Mouse (Mus musculus): ENCODE results near the gene Gm45717. TPM values are rescaled to one million over a fixed set of nuclear protein-coding genes. Genes with fewer than 3 reads are reported as not detected.

Gm45717 gene
- polyA plus RNA-seq, 1 experiment from 2014 or later = not detected

GRCm38 (mm10) chr7:140914031-140914690, 41.6 kb downstream of the Gm45717 start:
- H3K27me3 ChIP-seq (ENCODE audit: control insufficient read depth, insufficient read depth, low read length) = no peaks in the 10 kb centered on the region
- H3K9me3 ChIP-seq (replicated peaks; ENCODE audit: control insufficient read depth, low read length) = no peaks in the 10 kb centered on the region
- H3K4me3 ChIP-seq (ENCODE audit: low read depth, low read length) = no peak overlapping the region
- ATAC-seq (replicated peaks; ENCODE audit: insufficient number of reproducible peaks, low FRiP score, low TSS enrichment, low read depth) (no peak), DNase-seq (ENCODE audit: low spot score) (no peak)
- no peaks in the 10 kb centered on the region for H3K36me3 ChIP-seq (replicated peaks; ENCODE audit: control insufficient read depth, insufficient read depth, low read depth, low read length)
- H3K4me2 ChIP-seq (ENCODE audit: low read depth, low read length) = no peak overlapping the region
- 84% methylated on average over 8 of the region's 8 CpGs for WGBS
- H3K9ac ChIP-seq (replicated peaks; ENCODE audit: low read length) = no peak overlapping the region
- no peak overlapping the region for H3K27ac ChIP-seq (replicated peaks; ENCODE audit: low read depth, low read length)
- no peaks in the 10 kb centered on the region for H3K4me1 ChIP-seq (ENCODE audit: control insufficient read depth, insufficient read depth, low read length)

GRCm38 (mm10) chr7:140912846-140913482, 42.8 kb downstream of the Gm45717 start:
- H3K36me3 ChIP-seq (replicated peaks; ENCODE audit: control insufficient read depth, insufficient read depth, low read depth, low read length) = no peaks in the 10 kb centered on the region
- H3K4me2 ChIP-seq (ENCODE audit: low read depth, low read length) = no peak overlapping the region
- H3K9me3 ChIP-seq (replicated peaks; ENCODE audit: control insufficient read depth, low read length) = no peaks in the 10 kb centered on the region
- 64% methylated on average over 5 of the region's 5 CpGs for WGBS
- ATAC-seq (replicated peaks; ENCODE audit: insufficient number of reproducible peaks, low FRiP score, low TSS enrichment, low read depth) (no peak), DNase-seq (ENCODE audit: low spot score) (no peak)
- no peak overlapping the region for H3K9ac ChIP-seq (replicated peaks; ENCODE audit: low read length)
- no peaks in the 10 kb centered on the region for H3K27me3 ChIP-seq (ENCODE audit: control insufficient read depth, insufficient read depth, low read length)
- no peak overlapping the region for H3K4me3 ChIP-seq (ENCODE audit: low read depth, low read length)
- no peak overlapping the region for H3K27ac ChIP-seq (replicated peaks; ENCODE audit: low read depth, low read length)
- no peaks in the 10 kb centered on the region; the same call in 1 of the 2 replicates for H3K4me1 ChIP-seq (ENCODE audit: control insufficient read depth, insufficient read depth, low read length)

- WGBS = 77% methylated on average over 3 of the region's 3 CpGs
- Histone ChIP-seq H3K9me3 (replicated peaks; ENCODE audit: control insufficient read depth, low read length) (no peaks in the 10 kb centered on the region), H3K36me3 (replicated peaks; ENCODE audit: control insufficient read depth, insufficient read depth, low read depth, low read length) (no peaks in the 10 kb centered on the region), H3K4me1 (ENCODE audit: control insufficient read depth, insufficient read depth, low read length) (no peaks in the 10 kb centered on the region; the same call in 1 of the 2 replicates), H3K9ac (replicated peaks; ENCODE audit: low read length) (no peak overlapping the region), H3K4me2 (ENCODE audit: low read depth, low read length) (no peak overlapping the region), H3K27ac (replicated peaks; ENCODE audit: low read depth, low read length) (no peak overlapping the region), H3K27me3 (ENCODE audit: control insufficient read depth, insufficient read depth, low read length) (no peaks in the 10 kb centered on the region), H3K4me3 (ENCODE audit: low read depth, low read length) (no peak overlapping the region)
- ATAC-seq (replicated peaks; ENCODE audit: insufficient number of reproducible peaks, low FRiP score, low TSS enrichment, low read depth) (no peak), DNase-seq (ENCODE audit: low spot score) (no peak)
Observed at GRCm38 (mm10) chr7:140912293-140912692, 43.4 kb downstream of the Gm45717 start.

GRCm38 (mm10) chr7:140908634-140909107, 47.1 kb downstream of the Gm45717 start:
- no peaks in the 10 kb centered on the region for H3K9me3 ChIP-seq (replicated peaks; ENCODE audit: control insufficient read depth, low read length)
- no peaks in the 10 kb centered on the region for H3K27me3 ChIP-seq (ENCODE audit: control insufficient read depth, insufficient read depth, low read length)
- no peak overlapping the region for H3K27ac ChIP-seq (replicated peaks; ENCODE audit: low read depth, low read length)
- H3K36me3 ChIP-seq (replicated peaks; ENCODE audit: control insufficient read depth, insufficient read depth, low read depth, low read length) = no peaks in the 10 kb centered on the region
- DNase-seq (ENCODE audit: low spot score) (peak; percentile 92), ATAC-seq (replicated peaks; ENCODE audit: insufficient number of reproducible peaks, low FRiP score, low TSS enrichment, low read depth) (peak; percentile 82)
- H3K4me3 ChIP-seq (ENCODE audit: low read depth, low read length) = peak overlapping the region; percentile 34
- under 1% methylated on average over 19 of the region's 19 CpGs for WGBS
- H3K4me1 ChIP-seq (ENCODE audit: control insufficient read depth, insufficient read depth, low read length) = no peaks in the 10 kb centered on the region; the same call in 1 of the 2 replicates
- H3K4me2 ChIP-seq (ENCODE audit: low read depth, low read length) = peak overlapping the region; percentile 74
- peak overlapping the region; percentile 47; the same call in 1 of the 2 replicates for H3K9ac ChIP-seq (replicated peaks; ENCODE audit: low read length)

GRCm38 (mm10) chr7:140908181-140908580, 47.6 kb downstream of the Gm45717 start:
- ATAC-seq (replicated peaks; ENCODE audit: insufficient number of reproducible peaks, low FRiP score, low TSS enrichment, low read depth) (no peak), DNase-seq (ENCODE audit: low spot score) (no peak)
- Histone ChIP-seq H3K36me3 (replicated peaks; ENCODE audit: control insufficient read depth, insufficient read depth, low read depth, low read length) (no peaks in the 10 kb centered on the region), H3K27ac (replicated peaks; ENCODE audit: low read depth, low read length) (no peak overlapping the region), H3K4me3 (ENCODE audit: low read depth, low read length) (no peak overlapping the region), H3K4me1 (ENCODE audit: control insufficient read depth, insufficient read depth, low read length) (no peaks in the 10 kb centered on the region; the same call in 1 of the 2 replicates), H3K4me2 (ENCODE audit: low read depth, low read length) (no peak overlapping the region), H3K27me3 (ENCODE audit: control insufficient read depth, insufficient read depth, low read length) (no peaks in the 10 kb centered on the region), H3K9ac (replicated peaks; ENCODE audit: low read length) (no peak overlapping the region; the same call in 1 of the 2 replicates), H3K9me3 (replicated peaks; ENCODE audit: control insufficient read depth, low read length) (no peaks in the 10 kb centered on the region)
- WGBS = 48% methylated on average over 7 of the region's 7 CpGs

GRCm38 (mm10) chr7:140907697-140908096, 48.0 kb downstream of the Gm45717 start:
- DNase-seq (ENCODE audit: low spot score) = no peak
- no peaks in the 10 kb centered on the region; the same call in 1 of the 2 replicates for H3K4me1 ChIP-seq (ENCODE audit: control insufficient read depth, insufficient read depth, low read length)
- H3K36me3 ChIP-seq (replicated peaks; ENCODE audit: control insufficient read depth, insufficient read depth, low read depth, low read length) = no peaks in the 10 kb centered on the region
- no peak overlapping the region for H3K27ac ChIP-seq (replicated peaks; ENCODE audit: low read depth, low read length)
- no peak for ATAC-seq (replicated peaks; ENCODE audit: insufficient number of reproducible peaks, low FRiP score, low TSS enrichment, low read depth)
- no peak overlapping the region for H3K4me2 ChIP-seq (ENCODE audit: low read depth, low read length)
- H3K9me3 ChIP-seq (replicated peaks; ENCODE audit: control insufficient read depth, low read length) = no peaks in the 10 kb centered on the region
- no peak overlapping the region for H3K4me3 ChIP-seq (ENCODE audit: low read depth, low read length)
- WGBS = 83% methylated on average over 7 of the region's 7 CpGs
- H3K27me3 ChIP-seq (ENCODE audit: control insufficient read depth, insufficient read depth, low read length) = no peaks in the 10 kb centered on the region
- no peak overlapping the region for H3K9ac ChIP-seq (replicated peaks; ENCODE audit: low read length)

- Histone ChIP-seq H3K4me1 (ENCODE audit: control insufficient read depth, insufficient read depth, low read length) (no peaks in the 10 kb centered on the region; the same call in 1 of the 2 replicates), H3K27ac (replicated peaks; ENCODE audit: low read depth, low read length) (no peak overlapping the region), H3K4me3 (ENCODE audit: low read depth, low read length) (no peak overlapping the region), H3K9ac (replicated peaks; ENCODE audit: low read length) (no peak overlapping the region), H3K27me3 (ENCODE audit: control insufficient read depth, insufficient read depth, low read length) (no peaks in the 10 kb centered on the region), H3K36me3 (replicated peaks; ENCODE audit: control insufficient read depth, insufficient read depth, low read depth, low read length) (no peaks in the 10 kb centered on the region), H3K9me3 (replicated peaks; ENCODE audit: control insufficient read depth, low read length) (no peaks in the 10 kb centered on the region), H3K4me2 (ENCODE audit: low read depth, low read length) (no peak overlapping the region)
- ATAC-seq (replicated peaks; ENCODE audit: insufficient number of reproducible peaks, low FRiP score, low TSS enrichment, low read depth) (no peak), DNase-seq (ENCODE audit: low spot score) (no peak)
- WGBS = 85% methylated on average over 13 of the region's 13 CpGs
Observed at GRCm38 (mm10) chr7:140907131-140907530, 48.6 kb downstream of the Gm45717 start.

- Histone ChIP-seq H3K9ac (replicated peaks; ENCODE audit: low read length) (no peak overlapping the region), H3K4me2 (ENCODE audit: low read depth, low read length) (no peak overlapping the region), H3K4me3 (ENCODE audit: low read depth, low read length) (no peak overlapping the region), H3K27me3 (ENCODE audit: control insufficient read depth, insufficient read depth, low read length) (no peaks in the 10 kb centered on the region), H3K9me3 (replicated peaks; ENCODE audit: control insufficient read depth, low read length) (no peaks in the 10 kb centered on the region), H3K27ac (replicated peaks; ENCODE audit: low read depth, low read length) (no peak overlapping the region), H3K4me1 (ENCODE audit: control insufficient read depth, insufficient read depth, low read length) (no peaks in the 10 kb centered on the region; the same call in 1 of the 2 replicates), H3K36me3 (replicated peaks; ENCODE audit: control insufficient read depth, insufficient read depth, low read depth, low read length) (no peaks in the 10 kb centered on the region)
- 78% methylated on average over 2 of the region's 2 CpGs for WGBS
- ATAC-seq (replicated peaks; ENCODE audit: insufficient number of reproducible peaks, low FRiP score, low TSS enrichment, low read depth) (no peak), DNase-seq (ENCODE audit: low spot score) (no peak)
Observed at GRCm38 (mm10) chr7:140905642-140906081, 50.1 kb downstream of the Gm45717 start.

All from embryonic facial prominence, embryonic 11.5 days (tissue).